Mouse (Mus musculus) lung, postnatal 0 days (tissue): ENCODE measurements around the gene Slc22a13.

Experiments used
- CTCF ChIP-seq: IDR thresholded peaks from 2 replicates; pipeline ENCODE4 v1.5.1; 2016; ENCODE audit warnings: antibody characterized with exemption, mild to moderate bottlenecking
- EP300 ChIP-seq: IDR thresholded peaks from 2 replicates; pipeline ENCODE4 v1.6.1; 2016; ENCODE audit warnings: antibody characterized with exemption, mild to moderate bottlenecking, control low read depth

DNA sequence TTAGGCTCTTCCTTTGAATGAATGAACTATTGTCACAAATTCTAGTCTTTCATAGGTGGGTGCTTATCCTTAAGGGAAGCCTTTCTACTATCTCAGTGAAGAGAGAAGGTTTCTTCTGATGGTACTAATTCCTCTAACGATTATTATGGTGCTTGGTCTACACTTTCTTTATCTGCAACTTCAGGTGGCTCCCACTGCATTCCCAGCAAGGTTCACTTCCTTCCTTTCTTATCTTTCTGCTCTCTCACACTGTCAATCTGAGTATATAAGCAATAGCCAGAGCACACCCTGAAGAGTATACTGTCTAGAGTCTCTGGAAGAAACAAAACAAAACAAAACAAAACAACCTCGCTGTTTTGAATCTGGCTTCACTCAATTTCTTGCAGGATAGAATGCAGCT, 10.8 kb upstream of the Slc22a13 start:
- TF ChIP-seq EP300 (no peak), CTCF (no peak)
